Mouse (Mus musculus): ENCODE results near the gene Cyb5r1. TPM values are rescaled to one million over a fixed set of nuclear protein-coding genes. Genes with fewer than 3 reads are reported as not detected.
"Not testable (repeated sequence)": the region's sequence is repeated elsewhere in the genome, so short reads cannot be mapped to it uniquely, and the experiment has no call there.

Cyb5r1 gene
- polyA plus RNA-seq, 1 experiment from 2014 or later = 12.6 TPM

DNA sequence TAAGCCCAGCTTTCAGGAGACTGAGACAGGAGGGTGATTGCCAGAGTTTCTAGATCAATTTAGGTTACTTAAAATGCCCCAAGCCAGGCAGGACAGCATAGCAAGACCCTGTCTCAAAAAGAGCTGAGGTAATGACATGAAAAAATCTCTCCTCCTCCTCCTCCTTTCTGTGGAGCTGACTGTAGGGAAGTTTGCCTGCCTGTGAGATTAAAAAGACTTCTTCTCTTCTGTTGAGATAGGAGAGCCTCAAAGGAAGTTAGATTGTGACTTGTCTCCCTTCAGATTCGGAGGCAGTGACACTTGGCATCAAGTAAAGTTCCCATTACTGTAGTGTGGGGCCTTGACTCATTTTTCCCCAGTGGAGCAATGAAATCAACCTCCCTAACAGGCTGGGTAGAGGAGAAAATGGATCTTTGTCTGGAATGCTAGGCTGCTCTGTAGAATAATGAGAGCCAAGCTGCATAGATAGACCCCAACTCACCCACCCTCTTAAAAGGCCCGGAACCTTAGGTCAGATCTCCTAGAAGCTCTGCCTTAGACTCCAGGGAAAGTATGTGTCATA, 13.1 kb downstream of the Cyb5r1 start:
- Histone ChIP-seq H3K27me3 (replicated peaks) (no peaks in the 10 kb centered on the region), H3K27ac (no peak overlapping the region), H3K4me3 (no peak overlapping the region), H3K4me2 (no peak overlapping the region), H3K9me3 (no peaks in the 10 kb centered on the region), H3K9ac (no peak overlapping the region), H3K4me1 (peaks cover 51% of the 10 kb centered on the region), H3K36me3 (replicated peaks) (no peaks in the 10 kb centered on the region)
- no peak for ATAC-seq (replicated peaks)
- 89% methylated on average over 2 of the region's 2 CpGs for WGBS

DNA sequence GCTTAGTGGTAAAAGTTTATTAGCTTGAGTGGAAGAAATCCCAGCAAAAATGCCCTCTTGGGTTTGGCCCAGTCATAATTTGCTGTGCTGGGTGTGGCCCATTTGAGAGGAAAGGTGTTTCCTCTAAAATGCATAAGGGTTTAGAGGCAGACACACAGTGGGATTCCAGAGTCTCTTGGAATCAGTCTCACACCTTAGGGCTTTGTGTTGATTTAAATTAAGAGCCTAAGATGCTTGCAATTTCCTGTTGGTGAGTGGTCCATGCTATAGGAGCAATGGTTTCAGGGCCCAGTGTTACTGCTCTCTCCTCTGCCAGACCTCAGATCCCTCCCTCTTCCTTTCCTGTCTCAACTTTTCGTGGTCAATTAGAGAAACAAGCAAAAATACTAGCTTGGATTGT, 13.8 kb downstream of the Cyb5r1 start:
- Histone ChIP-seq H3K9me3 (no peaks in the 10 kb centered on the region), H3K27ac (no peak overlapping the region), H3K4me2 (no peak overlapping the region), H3K9ac (no peak overlapping the region), H3K36me3 (replicated peaks) (no peaks in the 10 kb centered on the region; the same call in 1 of the 2 replicates), H3K27me3 (replicated peaks) (no peaks in the 10 kb centered on the region), H3K4me3 (no peak overlapping the region), H3K4me1 (peaks cover 49% of the 10 kb centered on the region)
- WGBS = 84% methylated on average over 1 of the region's 1 CpGs
- ATAC-seq (replicated peaks) = no peak

DNA sequence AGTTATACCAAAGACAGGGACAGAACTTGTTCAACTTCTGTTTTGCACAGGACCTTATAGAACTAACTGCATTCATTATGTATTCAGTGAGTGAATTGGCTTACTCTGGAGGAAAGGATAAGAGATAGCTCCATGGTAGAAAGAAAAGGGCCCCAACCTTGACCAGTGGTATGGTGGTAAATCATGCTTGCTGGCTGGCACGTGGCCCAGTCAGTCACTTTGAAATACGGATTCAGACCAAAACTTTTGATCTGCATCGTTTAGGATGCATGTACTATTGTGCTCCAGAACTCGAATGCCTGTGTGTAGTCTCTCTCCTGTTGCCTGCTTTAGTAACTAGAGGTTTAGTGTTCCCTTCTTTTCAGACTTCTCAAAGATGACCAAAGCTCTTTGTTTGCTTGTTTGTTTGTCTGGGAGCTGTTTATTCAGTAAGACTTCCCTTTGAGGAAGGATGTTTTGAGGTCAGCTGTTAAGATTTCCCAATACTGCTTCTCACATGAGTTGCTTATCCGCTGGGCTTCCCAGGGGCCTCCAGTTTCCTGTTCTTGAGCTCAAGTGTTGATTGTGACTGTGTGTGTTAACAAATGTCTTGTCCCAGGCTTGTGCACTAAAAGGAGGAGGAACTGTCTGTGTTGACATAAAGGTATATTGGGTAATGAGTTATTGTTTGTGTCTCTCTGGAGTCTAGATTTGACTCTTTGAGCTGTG, 14.5 kb downstream of the Cyb5r1 start:
- Histone ChIP-seq H3K4me2 (no peak overlapping the region), H3K27ac (no peak overlapping the region), H3K4me3 (no peak overlapping the region), H3K4me1 (peaks cover 42% of the 10 kb centered on the region), H3K9me3 (no peaks in the 10 kb centered on the region), H3K9ac (no peak overlapping the region), H3K36me3 (replicated peaks) (peaks cover 2% of the 10 kb centered on the region; the same call in 1 of the 2 replicates), H3K27me3 (replicated peaks) (no peaks in the 10 kb centered on the region)
- 61% methylated on average over 5 of the region's 5 CpGs for WGBS
- ATAC-seq (replicated peaks) = no peak

DNA sequence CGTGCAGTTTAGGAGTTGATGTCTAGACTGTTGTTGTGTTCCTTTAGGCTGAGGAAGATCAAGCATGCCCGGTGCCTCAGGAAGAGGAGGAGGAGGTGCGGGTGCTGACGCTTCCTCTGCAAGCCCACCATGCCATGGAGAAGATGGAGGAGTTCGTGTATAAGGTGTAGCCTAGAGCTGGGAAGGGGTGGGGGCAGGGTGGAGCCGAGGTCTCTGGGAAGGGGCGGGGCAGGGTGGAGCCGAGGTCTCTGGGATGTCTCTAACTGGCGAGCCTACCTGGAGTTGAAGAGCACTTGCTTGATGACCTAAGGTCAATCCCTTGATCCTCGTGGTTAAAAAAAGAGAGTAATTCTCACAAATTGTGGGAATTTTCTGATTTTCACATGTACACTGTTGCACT, 18.6 kb downstream of the Cyb5r1 start:
- Histone ChIP-seq H3K9me3 (no peaks in the 10 kb centered on the region), H3K4me2 (no peak overlapping the region), H3K4me1 (peaks cover 15% of the 10 kb centered on the region), H3K27ac (no peak overlapping the region), H3K4me3 (no peak overlapping the region), H3K27me3 (replicated peaks) (no peaks in the 10 kb centered on the region), H3K36me3 (replicated peaks) (peaks cover 42% of the 10 kb centered on the region), H3K9ac (no peak overlapping the region)
- no peak for ATAC-seq (replicated peaks)
- 78% methylated on average over 10 of the region's 10 CpGs for WGBS

DNA sequence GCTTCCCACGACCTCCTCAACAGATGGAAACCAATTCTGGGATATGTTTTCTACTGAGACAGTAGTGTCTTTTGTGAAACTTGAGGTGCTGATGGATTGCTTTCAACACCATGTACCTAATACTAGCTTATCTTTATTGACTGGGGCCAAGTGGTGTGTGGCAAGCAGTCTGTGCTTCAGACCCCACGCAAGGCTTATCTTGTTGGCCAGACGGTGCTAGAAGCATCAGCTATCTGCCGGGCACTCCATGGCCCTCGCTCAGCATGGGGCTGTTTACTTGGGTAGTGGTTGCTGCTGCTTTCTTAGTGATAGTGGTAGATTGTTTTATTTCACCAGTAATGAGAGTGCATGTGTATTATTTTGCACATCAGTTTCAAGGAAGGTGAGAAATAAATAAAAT, 20.9 kb downstream of the Cyb5r1 start:
- Histone ChIP-seq H3K27me3 (replicated peaks) (no peaks in the 10 kb centered on the region), H3K9me3 (no peaks in the 10 kb centered on the region), H3K4me3 (no peak overlapping the region), H3K27ac (no peak overlapping the region), H3K4me1 (0 out of 2 replicates have a peak, but pooled peaks cover under 1% of the 10 kb centered on the region), H3K4me2 (no peak overlapping the region), H3K9ac (no peak overlapping the region), H3K36me3 (replicated peaks) (peaks cover 56% of the 10 kb centered on the region)
- 90% methylated on average over 5 of the region's 5 CpGs for WGBS
- no peak for ATAC-seq (replicated peaks)

DNA sequence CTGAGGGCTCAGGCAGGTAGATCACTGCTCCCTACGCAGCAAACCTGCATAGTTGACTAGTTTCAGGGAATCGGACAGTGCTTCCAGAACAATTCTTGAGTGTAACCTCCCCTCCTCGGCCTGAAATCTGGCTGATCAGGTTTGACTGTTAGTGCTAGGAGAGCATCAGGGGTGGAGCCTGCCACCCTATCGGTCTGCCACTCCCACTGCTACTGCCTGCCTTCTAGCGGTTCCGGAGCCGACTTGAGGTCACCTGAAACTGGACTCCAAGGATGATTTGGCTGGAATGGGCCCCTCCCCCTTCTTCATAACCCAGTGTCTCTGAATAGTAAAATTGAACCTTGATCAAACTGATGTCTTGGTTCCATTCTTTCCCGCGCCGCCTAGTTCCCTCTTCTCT, 27.6 kb downstream of the Cyb5r1 start:
- Histone ChIP-seq H3K9ac (no peak overlapping the region), H3K27ac (no peak overlapping the region), H3K27me3 (replicated peaks) (no peaks in the 10 kb centered on the region), H3K4me3 (no peak overlapping the region), H3K4me2 (no peak overlapping the region), H3K9me3 (no peaks in the 10 kb centered on the region), H3K4me1 (no peaks in the 10 kb centered on the region), H3K36me3 (replicated peaks) (peaks cover 44% of the 10 kb centered on the region)
- no peak for ATAC-seq (replicated peaks)
- WGBS = 89% methylated on average over 10 of the region's 10 CpGs

DNA sequence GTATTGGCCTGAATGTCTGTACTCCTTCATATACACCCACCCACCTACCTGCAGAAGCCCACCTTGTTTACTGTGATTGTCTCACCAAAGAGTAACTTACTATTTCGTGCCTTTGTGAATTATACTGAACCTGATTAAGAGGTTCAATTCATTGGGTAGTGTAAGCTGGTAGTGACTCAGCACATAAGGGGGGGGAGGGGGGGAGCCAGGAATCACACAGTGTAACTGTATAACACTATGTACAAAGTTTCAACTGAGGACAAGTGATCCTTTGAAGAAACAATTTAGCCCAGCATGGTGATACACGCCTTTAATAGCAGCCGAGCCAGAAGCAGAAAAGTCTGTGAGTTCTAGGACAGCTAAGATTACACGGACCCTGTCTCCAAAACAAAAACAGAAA, 28.1 kb downstream of the Cyb5r1 start:
- H3K4me3 ChIP-seq = no peak overlapping the region
- no peak overlapping the region for H3K27ac ChIP-seq
- H3K4me2 ChIP-seq = no peak overlapping the region
- peaks cover 40% of the 10 kb centered on the region for H3K36me3 ChIP-seq (replicated peaks)
- 94% methylated on average over 4 of the region's 4 CpGs for WGBS
- no peak overlapping the region for H3K9ac ChIP-seq
- H3K4me1 ChIP-seq = no peaks in the 10 kb centered on the region
- H3K9me3 ChIP-seq = no peaks in the 10 kb centered on the region
- H3K27me3 ChIP-seq (replicated peaks) = no peaks in the 10 kb centered on the region
- ATAC-seq (replicated peaks) = no peak

DNA sequence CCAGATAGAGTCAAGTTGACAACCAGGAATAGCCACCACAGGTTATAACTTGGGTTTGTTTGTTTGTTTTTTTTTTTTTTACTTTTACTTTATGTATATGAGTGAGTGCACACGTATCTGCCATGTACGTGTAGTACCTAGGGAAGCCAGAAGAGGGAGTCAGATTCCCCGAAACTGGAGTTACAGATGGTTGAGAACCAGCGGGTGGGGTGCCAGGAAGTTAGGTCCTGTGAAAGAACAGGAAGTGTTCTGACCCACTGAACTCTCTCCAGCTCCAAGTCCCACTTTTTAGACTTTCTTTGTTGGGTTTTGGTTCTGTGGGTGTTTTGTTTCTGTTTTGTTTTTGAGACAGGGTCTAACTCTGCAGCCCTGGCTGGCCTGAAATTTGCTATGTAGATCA, 30.1 kb downstream of the Cyb5r1 start:
- Histone ChIP-seq H3K4me1 (no peaks in the 10 kb centered on the region), H3K27ac (no peak overlapping the region), H3K27me3 (replicated peaks) (no peaks in the 10 kb centered on the region), H3K4me2 (no peak overlapping the region), H3K36me3 (replicated peaks) (peaks cover 28% of the 10 kb centered on the region; the same call in 1 of the 2 replicates), H3K9ac (no peak overlapping the region), H3K4me3 (no peak overlapping the region), H3K9me3 (no peaks in the 10 kb centered on the region)
- WGBS = 19% methylated on average over 4 of the region's 4 CpGs
- ATAC-seq (replicated peaks) = no peak

DNA sequence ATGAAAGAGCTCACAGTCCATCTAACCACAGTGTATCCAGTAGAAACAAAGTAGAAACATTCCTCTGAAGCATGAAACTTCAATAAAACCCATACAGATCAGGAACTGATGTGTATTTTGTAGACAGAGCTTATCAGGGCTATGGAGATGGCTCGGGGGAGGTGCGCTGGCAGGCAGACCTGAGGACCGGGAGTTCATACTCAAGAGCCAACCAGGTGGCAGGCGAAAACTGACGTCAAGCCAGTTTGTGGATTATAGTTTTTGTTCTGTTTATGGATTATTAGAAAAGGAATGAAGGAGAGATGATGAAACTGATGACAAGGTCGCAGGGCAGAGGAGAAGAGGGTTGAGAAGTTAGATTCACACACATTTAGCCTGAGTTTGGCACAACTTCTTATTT, 35.1 kb downstream of the Cyb5r1 start:
- Histone ChIP-seq H3K9ac (no peak overlapping the region), H3K27ac (no peak overlapping the region), H3K9me3 (no peaks in the 10 kb centered on the region), H3K4me3 (no peak overlapping the region), H3K36me3 (replicated peaks) (no peaks in the 10 kb centered on the region), H3K4me1 (no peaks in the 10 kb centered on the region), H3K4me2 (no peak overlapping the region), H3K27me3 (replicated peaks) (no peaks in the 10 kb centered on the region)
- 93% methylated on average over 6 of the region's 6 CpGs for WGBS
- no peak for ATAC-seq (replicated peaks)

DNA sequence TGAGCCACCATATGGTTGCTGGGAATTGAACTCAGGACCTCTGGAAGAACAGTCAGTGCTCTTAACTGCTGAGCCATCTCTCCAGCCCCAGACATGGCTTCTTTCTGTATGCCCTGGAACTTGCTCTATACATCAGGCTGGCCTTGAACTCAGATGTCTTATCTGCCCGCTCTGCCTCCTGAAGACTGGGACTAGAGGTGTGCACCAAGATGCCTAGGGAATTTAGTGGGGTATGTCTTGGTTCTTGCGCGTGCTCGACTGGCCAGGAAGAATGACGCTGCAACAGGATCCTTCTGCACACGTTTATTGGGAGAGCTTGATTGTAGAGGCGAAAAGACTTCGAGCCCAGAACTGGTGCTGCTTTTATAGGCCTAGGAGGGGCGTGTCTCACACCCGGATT, 36.4 kb downstream of the Cyb5r1 start:
- not testable (repeated sequence) for H3K9me3 ChIP-seq; H3K36me3 ChIP-seq (replicated peaks); H3K9ac ChIP-seq; H3K4me2 ChIP-seq; H3K27ac ChIP-seq; H3K27me3 ChIP-seq (replicated peaks); ATAC-seq (replicated peaks); H3K4me3 ChIP-seq; H3K4me1 ChIP-seq
- WGBS = 91% methylated on average over 6 of the region's 10 CpGs

DNA sequence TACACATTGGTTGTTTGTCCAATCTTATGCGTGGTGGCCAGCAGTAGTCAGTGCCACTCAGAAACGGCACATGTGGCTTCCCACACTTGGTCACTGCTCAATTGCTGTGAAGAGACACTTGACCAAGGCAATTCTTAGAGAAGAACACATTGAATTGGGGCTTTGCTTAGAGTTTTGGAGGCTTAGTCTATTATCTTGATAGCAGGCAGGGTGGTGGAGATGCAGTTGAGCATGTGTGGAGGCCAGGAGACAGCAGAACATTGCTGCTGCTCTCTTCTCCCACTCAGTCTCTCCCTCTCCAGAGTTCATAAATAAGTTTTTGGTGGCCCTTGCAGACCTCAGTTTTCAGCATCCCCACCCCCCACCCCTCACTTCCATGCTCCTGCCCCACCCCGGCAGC, 37.0 kb downstream of the Cyb5r1 start:
- Histone ChIP-seq H3K9ac (no peak overlapping the region), H3K4me2 (no peak overlapping the region), H3K9me3 (no peaks in the 10 kb centered on the region), H3K4me3 (no peak overlapping the region), H3K27ac (no peak overlapping the region), H3K4me1 (no peaks in the 10 kb centered on the region), H3K36me3 (replicated peaks) (no peaks in the 10 kb centered on the region), H3K27me3 (replicated peaks) (no peaks in the 10 kb centered on the region)
- whole genome bisulfite sequencing = 88% methylated on average over 3 of the region's 3 CpGs
- no peak for ATAC-seq (replicated peaks)

DNA sequence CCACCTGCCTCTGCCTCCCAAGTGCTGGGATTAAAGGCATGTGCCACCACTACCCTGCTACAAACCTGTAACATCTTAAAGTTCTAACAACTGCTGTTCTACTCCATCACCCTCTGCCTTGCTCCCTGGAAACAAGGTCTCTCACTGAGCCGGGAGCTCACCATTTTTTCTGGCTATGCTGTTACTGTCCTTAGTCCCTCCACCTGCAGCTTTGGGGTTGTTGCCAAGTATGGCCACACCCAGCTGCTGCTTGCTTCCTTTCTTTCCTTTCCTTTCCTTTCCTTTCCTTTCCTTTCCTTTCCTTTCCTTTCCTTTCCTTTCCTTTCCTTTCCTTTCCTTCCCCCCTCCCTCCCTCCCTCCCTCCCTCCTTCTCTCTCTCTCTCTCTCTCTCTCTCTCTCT, 37.9 kb downstream of the Cyb5r1 start:
- H3K4me3 ChIP-seq; H3K4me2 ChIP-seq; H3K9ac ChIP-seq; H3K36me3 ChIP-seq (replicated peaks); H3K9me3 ChIP-seq; H3K27me3 ChIP-seq (replicated peaks); H3K4me1 ChIP-seq; H3K27ac ChIP-seq; ATAC-seq (replicated peaks): not testable (repeated sequence)
- WGBS = 79% methylated on average over 1 of the region's 1 CpGs

DNA sequence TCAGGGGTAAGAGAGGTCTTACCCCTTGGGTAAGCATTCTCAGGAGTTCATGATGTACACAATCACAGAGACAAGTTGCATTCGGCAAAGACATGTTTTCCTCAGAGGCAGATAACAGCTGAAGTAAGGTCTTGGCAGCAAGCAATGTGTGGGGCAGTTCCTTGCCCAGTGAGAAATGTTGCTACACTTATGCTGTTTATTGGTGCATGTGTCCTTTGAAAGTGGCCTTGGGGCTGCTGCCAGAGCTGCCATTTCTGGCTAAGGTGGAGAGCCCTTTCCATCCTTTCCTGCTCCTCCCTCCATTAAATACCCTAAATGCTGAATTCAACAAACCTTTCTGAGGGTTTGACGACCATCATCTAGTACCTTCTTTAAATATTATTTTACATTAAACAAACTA, 40.1 kb downstream of the Cyb5r1 start:
- H3K36me3 ChIP-seq (replicated peaks) = no peaks in the 10 kb centered on the region
- no peak overlapping the region for H3K27ac ChIP-seq
- no peaks in the 10 kb centered on the region for H3K4me1 ChIP-seq
- no peak overlapping the region for H3K4me3 ChIP-seq
- H3K27me3 ChIP-seq (replicated peaks) = no peaks in the 10 kb centered on the region
- no peak overlapping the region for H3K4me2 ChIP-seq
- 99% methylated on average over 2 of the region's 2 CpGs for WGBS
- no peak overlapping the region for H3K9ac ChIP-seq
- no peak for ATAC-seq (replicated peaks)
- no peaks in the 10 kb centered on the region for H3K9me3 ChIP-seq
